Mouse (Mus musculus): Measurements from ENCODE around the gene Rbm39. TPM values are rescaled to one million over a fixed set of nuclear protein-coding genes. Genes with fewer than 3 reads are reported as not detected.
"Not testable (repeated sequence)": the region's sequence is repeated elsewhere in the genome, so short reads cannot be mapped to it uniquely, and the experiment has no call there.

Rbm39 gene
- polyA plus RNA-seq, 1 experiment from 2014 or later = 708 TPM

GRCm38 (mm10) chr2:156134161-156134560 is 45.9 kb downstream of the Rbm39 start:
- H3K36me3 ChIP-seq (ENCODE audit: control insufficient read depth, insufficient read depth, low read length) = no peaks in the 10 kb centered on the region
- H3K27ac ChIP-seq (ENCODE audit: low read depth, low read length) = no peak overlapping the region
- no peak for DNase-seq (ENCODE audit: low spot score, missing footprints)
- H3K4me3 ChIP-seq (ENCODE audit: low read depth, low read length) = no peak overlapping the region
- H3K9ac ChIP-seq (ENCODE audit: low read length) = no peak overlapping the region
- H3K4me2 ChIP-seq = no peak overlapping the region
- H3K4me1 ChIP-seq (ENCODE audit: control insufficient read depth, insufficient read depth, low read length) = no peaks in the 10 kb centered on the region
- 88% methylated on average over 5 of the region's 5 CpGs for WGBS
- H3K27me3 ChIP-seq (ENCODE audit: control insufficient read depth, insufficient read depth, low read length) = no peaks in the 10 kb centered on the region
- no peaks in the 10 kb centered on the region for H3K9me3 ChIP-seq (ENCODE audit: control insufficient read depth, low read length)
- ATAC-seq (ENCODE audit: low FRiP score) = no peak

GRCm38 (mm10) chr2:156126992-156127391 is 53.0 kb downstream of the Rbm39 start, which contains the start of gene Gm28036:
Gene Gm28036, minus strand, starts transcription at chr2:156127092.
- no peak for ATAC-seq (ENCODE audit: low FRiP score)
- H3K4me1 ChIP-seq (ENCODE audit: control insufficient read depth, insufficient read depth, low read length) = no peaks in the 10 kb centered on the region
- H3K9me3 ChIP-seq (ENCODE audit: control insufficient read depth, low read length) = no peaks in the 10 kb centered on the region
- H3K27ac ChIP-seq (ENCODE audit: low read depth, low read length) = no peak within 1 kb of the TSS
- H3K4me3 ChIP-seq (ENCODE audit: low read depth, low read length) = no peak within 1 kb of the TSS
- no peaks in the 10 kb centered on the region for H3K36me3 ChIP-seq (ENCODE audit: control insufficient read depth, insufficient read depth, low read length)
- no peaks in the 10 kb centered on the region for H3K27me3 ChIP-seq (ENCODE audit: control insufficient read depth, insufficient read depth, low read length)
- H3K9ac ChIP-seq (ENCODE audit: low read length) = no peak within 1 kb of the TSS
- WGBS = 97% methylated on average over 5 of the region's 5 CpGs
- no peak for DNase-seq (ENCODE audit: low spot score, missing footprints)
- no peak within 1 kb of the TSS for H3K4me2 ChIP-seq

- Histone ChIP-seq H3K4me3 (ENCODE audit: low read depth, low read length) (no peak overlapping the region), H3K27ac (ENCODE audit: low read depth, low read length) (no peak overlapping the region), H3K4me1 (ENCODE audit: control insufficient read depth, insufficient read depth, low read length) (no peaks in the 10 kb centered on the region), H3K27me3 (ENCODE audit: control insufficient read depth, insufficient read depth, low read length) (no peaks in the 10 kb centered on the region), H3K9me3 (ENCODE audit: control insufficient read depth, low read length) (no peaks in the 10 kb centered on the region), H3K36me3 (ENCODE audit: control insufficient read depth, insufficient read depth, low read length) (no peaks in the 10 kb centered on the region), H3K9ac (ENCODE audit: low read length) (no peak overlapping the region), H3K4me2 (no peak overlapping the region)
- WGBS = 97% methylated on average over 5 of the region's 5 CpGs
- DNase-seq (ENCODE audit: low spot score, missing footprints) (no peak), ATAC-seq (ENCODE audit: low FRiP score) (no peak)
These were observed 56.3 kb downstream of the Rbm39 start for GRCm38 (mm10) chr2:156123731-156124130.

GRCm38 (mm10) chr2:156119566-156119965 is 60.5 kb downstream of the Rbm39 start:
- ATAC-seq (ENCODE audit: low FRiP score) = no peak
- no peaks in the 10 kb centered on the region for H3K36me3 ChIP-seq (ENCODE audit: control insufficient read depth, insufficient read depth, low read length)
- no peaks in the 10 kb centered on the region for H3K27me3 ChIP-seq (ENCODE audit: control insufficient read depth, insufficient read depth, low read length)
- no peaks in the 10 kb centered on the region for H3K9me3 ChIP-seq (ENCODE audit: control insufficient read depth, low read length)
- DNase-seq (ENCODE audit: low spot score, missing footprints) = no peak
- no peak overlapping the region for H3K9ac ChIP-seq (ENCODE audit: low read length)
- no peak overlapping the region for H3K27ac ChIP-seq (ENCODE audit: low read depth, low read length)
- no peak overlapping the region for H3K4me2 ChIP-seq
- no peak overlapping the region for H3K4me3 ChIP-seq (ENCODE audit: low read depth, low read length)
- H3K4me1 ChIP-seq (ENCODE audit: control insufficient read depth, insufficient read depth, low read length) = no peaks in the 10 kb centered on the region

GRCm38 (mm10) chr2:156112080-156112423 is 68.0 kb downstream of the Rbm39 start:
- not testable (repeated sequence) for H3K36me3 ChIP-seq (ENCODE audit: control insufficient read depth, insufficient read depth, low read length); H3K9me3 ChIP-seq (ENCODE audit: control insufficient read depth, low read length); H3K27me3 ChIP-seq (ENCODE audit: control insufficient read depth, insufficient read depth, low read length); DNase-seq (ENCODE audit: low spot score, missing footprints); H3K27ac ChIP-seq (ENCODE audit: low read depth, low read length); ATAC-seq (ENCODE audit: low FRiP score); H3K4me1 ChIP-seq (ENCODE audit: control insufficient read depth, insufficient read depth, low read length)
- Histone ChIP-seq H3K4me2 (peak overlapping the region; percentile 45), H3K9ac (ENCODE audit: low read length) (peak overlapping the region; percentile 98; the same call in 1 of the 2 replicates), H3K4me3 (ENCODE audit: low read depth, low read length) (peak overlapping the region; percentile 97)
- WGBS = 36% methylated on average over 5 of the region's 5 CpGs

GRCm38 (mm10) chr2:156111358-156112079 is 68.5 kb downstream of the Rbm39 start, which contains the start of the genes Cpne1 and Rbm12:
Gene Cpne1, minus strand, starts transcription at chr2:156111965.
Gene Rbm12, minus strand, starts transcription at chr2:156111978.
- Histone ChIP-seq H3K4me1 (ENCODE audit: control insufficient read depth, insufficient read depth, low read length) (peaks cover 4% of the 10 kb centered on the region; the same call in 1 of the 2 replicates), H3K4me2 (peak within 1 kb of the TSS; percentile 74), H3K4me3 (ENCODE audit: low read depth, low read length) (peak within 1 kb of the TSS; percentile 97), H3K9me3 (ENCODE audit: control insufficient read depth, low read length) (no peaks in the 10 kb centered on the region), H3K27me3 (ENCODE audit: control insufficient read depth, insufficient read depth, low read length) (no peaks in the 10 kb centered on the region), H3K9ac (ENCODE audit: low read length) (peak within 1 kb of the TSS; percentile 98), H3K36me3 (ENCODE audit: control insufficient read depth, insufficient read depth, low read length) (no peaks in the 10 kb centered on the region), H3K27ac (ENCODE audit: low read depth, low read length) (peak within 1 kb of the TSS; percentile 76)
- DNase-seq (ENCODE audit: low spot score, missing footprints) = peak; percentile 99
- ATAC-seq (ENCODE audit: low FRiP score) = peak; percentile 95
- WGBS = under 1% methylated on average over 70 of the region's 74 CpGs

GRCm38 (mm10) chr2:156110627-156111357 is 69.2 kb downstream of the Rbm39 start:
- peak overlapping the region; percentile 97 for H3K4me3 ChIP-seq (ENCODE audit: low read depth, low read length)
- DNase-seq (ENCODE audit: low spot score, missing footprints) (peak; percentile 95), ATAC-seq (ENCODE audit: low FRiP score) (peak; percentile 76)
- no peaks in the 10 kb centered on the region for H3K36me3 ChIP-seq (ENCODE audit: control insufficient read depth, insufficient read depth, low read length)
- no peaks in the 10 kb centered on the region for H3K9me3 ChIP-seq (ENCODE audit: control insufficient read depth, low read length)
- peak overlapping the region; percentile 74 for H3K4me2 ChIP-seq
- no peaks in the 10 kb centered on the region for H3K27me3 ChIP-seq (ENCODE audit: control insufficient read depth, insufficient read depth, low read length)
- peaks cover 4% of the 10 kb centered on the region; the same call in 1 of the 2 replicates for H3K4me1 ChIP-seq (ENCODE audit: control insufficient read depth, insufficient read depth, low read length)
- peak overlapping the region; percentile 76 for H3K27ac ChIP-seq (ENCODE audit: low read depth, low read length)
- peak overlapping the region; percentile 98 for H3K9ac ChIP-seq (ENCODE audit: low read length)
- 1% methylated on average over 16 of the region's 16 CpGs for WGBS

Data from midbrain, embryonic 11.5 days (tissue).